Mouse (Mus musculus): ENCODE results near the gene Baiap2l1.
"Not testable (repeated sequence)": the region's sequence is repeated elsewhere in the genome, so short reads cannot be mapped to it uniquely, and the experiment has no call there.

The Baiap2l1 gene

GRCm38 (mm10) chr5:144344592-144344991 is 13.3 kb downstream of the Baiap2l1 start:
- no peak for DNase-seq (ENCODE audit: low spot score)

GRCm38 (mm10) chr5:144341085-144341484 is 16.8 kb downstream of the Baiap2l1 start:
- DNase-seq (ENCODE audit: low spot score), result no peak

- DNase-seq (ENCODE audit: low spot score), result no peak
These were observed 19.1 kb downstream of the Baiap2l1 start for GRCm38 (mm10) chr5:144338787-144339186.

- DNase-seq (ENCODE audit: low spot score), result not testable (repeated sequence)
These were observed 22.6 kb downstream of the Baiap2l1 start for GRCm38 (mm10) chr5:144335357-144335756.

- DNase-seq (ENCODE audit: low spot score), result peak; percentile 20
These were observed 23.9 kb downstream of the Baiap2l1 start for GRCm38 (mm10) chr5:144334010-144334409.

- no peak for DNase-seq (ENCODE audit: low spot score)
These were observed 35.2 kb downstream of the Baiap2l1 start for GRCm38 (mm10) chr5:144322717-144323116.

- peak; percentile 52 for DNase-seq (ENCODE audit: low spot score)
These were observed 36.2 kb downstream of the Baiap2l1 start for GRCm38 (mm10) chr5:144321681-144322080.

- DNase-seq (ENCODE audit: low spot score), result peak; percentile 42
These were observed 39.6 kb downstream of the Baiap2l1 start for GRCm38 (mm10) chr5:144318286-144318685.

- DNase-seq (ENCODE audit: low spot score), result no peak
These were observed 40.5 kb downstream of the Baiap2l1 start for GRCm38 (mm10) chr5:144317426-144317825.

- DNase-seq (ENCODE audit: low spot score), result no peak
These were observed 41.5 kb downstream of the Baiap2l1 start for GRCm38 (mm10) chr5:144316442-144316841.

- DNase-seq (ENCODE audit: low spot score), result no peak
These were observed 43.0 kb downstream of the Baiap2l1 start for GRCm38 (mm10) chr5:144314731-144315494.

GRCm38 (mm10) chr5:144313335-144313734 is 44.6 kb downstream of the Baiap2l1 start:
- DNase-seq (ENCODE audit: low spot score), result no peak

GRCm38 (mm10) chr5:144312183-144312582 is 45.7 kb downstream of the Baiap2l1 start:
- no peak for DNase-seq (ENCODE audit: low spot score)

- DNase-seq (ENCODE audit: low spot score), result no peak
These were observed 49.0 kb downstream of the Baiap2l1 start for GRCm38 (mm10) chr5:144308929-144309328.

- no peak for DNase-seq (ENCODE audit: low spot score)
These were observed 54.8 kb downstream of the Baiap2l1 start for GRCm38 (mm10) chr5:144303071-144303470.

- DNase-seq (ENCODE audit: low spot score), result no peak
These were observed 61.8 kb downstream of the Baiap2l1 start for GRCm38 (mm10) chr5:144296090-144296604.

- no peak for DNase-seq (ENCODE audit: low spot score)
These were observed 62.6 kb downstream of the Baiap2l1 start for GRCm38 (mm10) chr5:144295357-144295756.

- peak; percentile 23 for DNase-seq (ENCODE audit: low spot score)
These were observed 63.0 kb downstream of the Baiap2l1 start for GRCm38 (mm10) chr5:144294908-144295307.

GRCm38 (mm10) chr5:144289769-144290440 is 68.0 kb downstream of the Baiap2l1 start:
- no peak for DNase-seq (ENCODE audit: low spot score)

GRCm38 (mm10) chr5:144288391-144288790 is 69.5 kb downstream of the Baiap2l1 start:
- DNase-seq (ENCODE audit: low spot score), result no peak

GRCm38 (mm10) chr5:144287267-144287820 is 70.6 kb downstream of the Baiap2l1 start:
- no peak for DNase-seq (ENCODE audit: low spot score)

GRCm38 (mm10) chr5:144286591-144287266 is 71.2 kb downstream of the Baiap2l1 start:
- DNase-seq (ENCODE audit: low spot score), result no peak
